Mouse (Mus musculus) heart, postnatal 10 days (tissue): ENCODE data around the gene Sox11. TPM values are rescaled to one million over a fixed set of nuclear protein-coding genes. Genes with fewer than 3 reads are reported as not detected.

Experiments used
- DNase-seq, 2 experiments: peaks; one replicate each; pipeline ENCODE4 v3.0.0; 2021
- intact Hi-C: fragments of 180-260 bp; cut with DNase I; formaldehyde crosslinking; loops from one replicate; pipeline ENCODE4 v1.15.1; 2025
- total RNA-seq, 2 experiments: library from RNA; stranded (reverse); gene quantifications; 2 replicates each; pipeline ENCODE4 v1.2.3; 2021

Sox11 gene
- 1 to 10 TPM; 2.3 TPM for total RNA-seq

GRCm38 (mm10) chr12:27341871-27342690 is at the start of gene Sox11:
Sox11 (minus strand) TSS chr12:27342574.
- intact Hi-C loops: loop anchor here (2.0 to 10.0 kb wide), 5 partner anchors 160 to 1089 kb away; no protein-coding TSS in a partner anchor
- DNase-seq: peak; percentile 54

DNA sequence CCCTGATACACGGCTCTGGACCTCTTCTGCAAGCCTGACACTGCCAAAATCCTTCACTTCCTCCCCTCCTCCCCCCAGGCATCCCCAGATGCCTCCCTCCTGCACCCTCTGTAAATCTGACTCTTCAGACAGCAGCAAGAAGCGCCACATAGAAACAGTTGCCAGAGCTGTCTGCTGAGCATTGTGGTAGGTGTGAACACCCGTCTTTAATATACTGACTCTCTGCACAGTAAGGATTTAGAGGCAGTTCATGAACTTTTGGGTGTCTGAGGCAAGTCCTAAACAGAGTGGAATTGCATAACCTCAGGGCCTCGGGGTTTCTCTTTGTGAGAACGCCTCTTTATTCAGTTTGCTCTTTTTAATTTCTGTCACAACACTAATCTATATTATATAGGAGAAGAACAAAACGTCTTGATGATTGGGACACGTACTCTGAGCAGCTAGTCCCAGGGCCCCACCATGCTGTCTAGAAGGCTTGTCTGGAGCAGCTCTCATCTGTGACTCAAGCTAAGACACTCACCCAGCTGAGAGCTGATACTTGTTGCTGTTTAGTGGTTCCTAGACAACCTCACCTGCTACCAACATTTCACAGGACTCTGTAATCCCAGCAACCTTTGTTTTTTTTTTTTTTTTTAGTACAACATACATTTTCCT is 49.4 kb upstream of the Sox11 start:
- intact Hi-C loops: no loop called here
- no peak for DNase-seq

DNA sequence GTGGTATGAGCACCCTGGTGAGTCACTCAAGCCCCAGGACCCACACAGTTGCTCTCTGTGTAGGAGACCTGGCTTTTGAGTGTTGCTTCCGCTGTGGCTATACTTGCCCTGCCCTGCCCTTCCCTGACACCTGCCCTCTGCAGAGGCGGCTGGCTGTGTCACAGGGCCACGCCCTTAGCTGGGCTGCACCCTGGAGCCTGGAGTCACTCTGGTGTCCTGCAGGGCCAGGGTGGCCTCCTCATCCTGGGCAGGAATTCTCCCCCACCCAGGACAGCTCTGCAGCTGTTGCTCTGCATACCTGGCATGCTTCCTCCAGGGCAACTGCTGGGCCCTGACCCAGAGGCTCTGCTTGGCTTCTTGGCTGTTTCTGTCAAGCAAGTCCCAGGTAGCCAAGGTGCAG is 48.1 kb upstream of the Sox11 start:
- intact Hi-C loops: no loop called here
- DNase-seq: peak in 1 of 2 experiments; percentile 5

- intact Hi-C loops: no loop called here
- no peak for DNase-seq
Observed at GRCm38 (mm10) chr12:27389429-27389828, 47.1 kb upstream of the Sox11 start.

- DNase-seq: peak; percentile 10 to 19
- intact Hi-C loops: no loop called here
Observed at GRCm38 (mm10) chr12:27372505-27372904, 30.1 kb upstream of the Sox11 start.

DNA sequence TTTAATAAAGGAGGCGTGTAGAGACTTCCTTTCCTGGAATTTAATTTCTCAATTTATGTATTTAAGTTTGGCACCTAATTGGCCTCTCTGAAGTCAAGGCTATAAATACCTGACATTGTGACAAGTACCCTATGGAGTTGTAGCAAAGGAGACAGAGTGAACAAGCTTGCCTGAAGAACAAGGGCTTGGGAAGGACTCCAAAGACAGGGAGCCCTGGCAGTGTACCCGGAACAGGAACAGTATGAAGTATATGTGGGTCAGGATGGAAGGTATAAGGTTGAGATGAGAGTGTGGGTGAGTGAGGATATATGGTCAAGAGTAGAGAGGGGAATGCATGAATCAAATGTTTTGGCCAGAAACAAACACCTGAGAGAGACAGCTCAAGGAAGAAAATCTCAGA is 28.4 kb upstream of the Sox11 start:
- intact Hi-C loops: no loop called here
- DNase-seq: peak; percentile 27 to 54

- DNase-seq: no peak
- intact Hi-C loops: no loop called here
Observed at GRCm38 (mm10) chr12:27367476-27367875, 25.1 kb upstream of the Sox11 start.

DNA sequence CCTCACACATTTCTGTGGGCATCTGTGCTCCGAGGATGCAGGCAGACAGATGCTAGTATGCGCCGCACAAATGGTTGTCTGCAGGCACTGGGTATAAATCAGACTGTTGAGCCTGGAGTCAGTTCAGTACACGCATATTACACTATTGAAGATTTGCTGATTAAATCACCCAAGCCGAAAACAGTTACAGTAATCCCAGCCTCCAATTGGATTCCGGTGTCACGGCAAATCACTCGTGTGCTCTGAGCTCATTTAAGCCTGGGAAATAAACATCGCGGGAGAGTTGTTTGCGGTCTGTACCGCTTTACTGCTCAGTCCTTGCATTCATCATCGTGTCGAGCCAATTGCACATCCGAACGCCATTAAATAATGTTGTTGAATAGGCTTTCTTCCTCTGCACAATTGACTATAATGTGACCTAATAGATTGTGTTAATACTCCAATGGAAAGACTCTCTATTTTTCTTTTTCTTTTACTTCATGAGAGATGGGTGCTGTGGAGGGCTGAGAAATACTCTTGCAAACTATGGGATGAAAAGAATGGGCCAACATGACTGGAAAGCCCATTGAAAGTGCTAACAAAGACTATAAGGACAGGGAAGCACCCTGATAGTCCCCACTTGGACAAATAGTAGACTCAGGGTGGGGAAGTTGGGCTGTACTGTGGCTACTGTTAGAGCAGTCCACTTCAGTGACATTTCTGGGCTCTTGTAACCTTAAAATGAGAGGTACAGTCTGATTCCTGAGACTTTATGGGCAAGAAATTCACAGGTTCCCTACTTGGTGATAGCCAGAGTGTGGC is 21.7 kb upstream of the Sox11 start:
- intact Hi-C loops: no loop called here
- no peak for DNase-seq

GRCm38 (mm10) chr12:27357076-27357637 is 14.8 kb upstream of the Sox11 start:
- intact Hi-C loops: no loop called here
- peak; percentile 55 to 56 for DNase-seq

DNA sequence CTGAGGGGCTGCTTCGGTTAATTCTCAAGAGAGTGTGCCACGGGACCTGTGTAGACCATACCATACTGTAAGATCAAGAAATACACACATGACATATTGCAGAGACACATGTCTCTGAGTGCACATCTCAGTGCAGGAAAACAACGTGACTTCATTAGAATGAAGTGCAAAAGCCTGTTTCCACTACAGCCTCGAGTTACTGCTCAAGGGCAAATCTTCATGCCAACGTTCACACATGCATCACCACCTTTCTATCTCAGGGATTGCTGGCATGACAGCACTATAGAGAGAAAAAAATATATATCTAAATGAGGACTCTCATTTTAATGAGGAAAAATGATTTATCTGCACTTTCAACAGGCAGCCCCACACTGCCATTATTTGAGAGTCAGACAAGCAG is 14.2 kb upstream of the Sox11 start:
- intact Hi-C loops: no loop called here
- no peak for DNase-seq

DNA sequence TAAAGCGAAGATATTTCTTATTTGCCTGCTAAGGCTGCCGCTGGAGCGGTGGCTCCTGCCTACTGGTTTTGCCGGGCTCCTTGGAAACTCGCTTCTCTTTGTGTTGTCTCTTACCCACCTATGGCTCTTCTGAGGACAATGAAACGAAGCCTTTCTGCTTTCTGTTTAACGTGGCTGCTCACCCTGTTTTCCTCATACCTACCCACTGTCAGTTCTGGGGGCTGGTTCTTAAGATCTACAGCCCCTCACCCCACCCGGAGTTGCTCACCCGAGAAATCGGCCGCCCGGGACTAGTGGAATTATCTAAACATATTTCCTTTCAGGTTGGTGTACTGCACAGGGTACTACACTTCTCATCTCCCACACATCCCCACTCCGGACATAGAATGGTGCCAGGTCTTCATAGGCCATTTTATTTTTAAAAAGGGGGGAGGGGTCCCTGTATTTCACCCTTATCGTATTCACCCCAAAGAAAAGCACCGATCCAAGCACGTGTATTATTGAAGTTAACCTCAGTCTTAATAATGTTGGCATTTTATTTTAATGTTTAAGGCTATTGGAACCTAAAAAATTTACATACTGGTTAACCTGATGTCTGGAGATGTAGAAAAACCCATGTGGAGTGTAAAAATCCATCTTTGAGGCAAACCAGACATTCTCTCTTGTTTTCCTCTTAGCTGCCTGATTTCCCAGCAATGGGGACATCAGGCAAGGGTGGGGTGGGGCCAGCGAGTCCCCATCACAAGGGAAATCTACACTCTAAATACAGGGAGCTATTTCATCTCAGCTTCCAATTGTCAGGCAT is 1.4 kb upstream of the Sox11 start:
- no peak for DNase-seq
- intact Hi-C loops: loop anchor here (2.0 to 10.0 kb wide), 5 partner anchors 158 to 1087 kb away; no protein-coding TSS in a partner anchor

DNA sequence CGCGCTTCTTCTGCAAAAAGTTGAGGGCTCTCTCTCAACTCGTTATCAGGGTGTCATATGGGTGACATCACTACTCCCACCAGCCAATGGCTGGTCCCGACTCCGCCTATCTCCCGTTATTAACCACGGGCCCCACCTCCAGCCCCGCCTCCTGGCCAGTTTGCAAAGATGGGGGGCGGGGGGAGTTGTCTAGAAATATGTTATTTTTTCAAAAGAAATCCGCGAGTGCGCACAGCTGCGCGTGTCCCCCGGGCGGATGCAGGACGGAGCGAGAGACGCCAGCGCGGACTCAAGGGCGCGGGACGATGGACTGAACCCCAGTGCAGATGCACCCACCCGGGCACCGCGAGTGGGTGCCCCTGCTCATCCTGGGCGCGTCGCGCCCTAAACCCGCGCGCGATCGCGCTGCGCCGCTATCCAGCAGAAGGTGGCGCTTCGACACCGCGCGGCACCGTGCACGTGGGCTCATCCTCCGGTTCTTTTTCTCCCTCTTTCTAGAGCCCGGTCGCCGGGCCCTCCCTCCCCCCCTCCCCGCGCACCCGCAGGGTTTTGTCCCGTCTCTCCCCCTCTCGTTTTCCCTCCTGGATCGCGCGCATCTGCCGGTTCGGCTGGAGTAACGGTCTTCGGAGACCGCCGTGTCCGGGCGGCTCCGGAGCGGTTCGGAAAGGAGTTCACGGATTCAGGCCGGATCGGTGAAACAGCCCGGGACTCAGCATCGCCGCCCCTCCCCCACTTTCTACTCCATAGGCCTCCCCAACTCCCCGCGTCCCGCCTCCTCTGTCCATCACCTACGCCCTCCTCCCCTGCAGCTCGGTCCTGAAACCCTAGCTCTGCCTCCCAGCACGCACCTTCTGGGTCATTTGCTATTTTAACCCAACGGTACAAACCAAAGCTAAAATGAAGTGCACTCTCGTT is 574 bp upstream of the Sox11 start:
- intact Hi-C loops: loop anchor here (2.0 to 10.0 kb wide), 5 partner anchors 159 to 1088 kb away; no protein-coding TSS in a partner anchor
- DNase-seq: peak; percentile 85 to 86

- intact Hi-C loops: loop anchor here (5.0 to 10.0 kb wide), 3 partner anchors 161 to 806 kb away; no protein-coding TSS in a partner anchor
- peak; percentile 30 to 36 for DNase-seq
Observed at GRCm38 (mm10) chr12:27341130-27341870, 1.1 kb downstream of the Sox11 start.

- no peak for DNase-seq
- intact Hi-C loops: loop anchor here (5.0 to 10.0 kb wide), 3 partner anchors 162 to 806 kb away; no protein-coding TSS in a partner anchor
Observed at GRCm38 (mm10) chr12:27340451-27341035, 1.8 kb downstream of the Sox11 start.

DNA sequence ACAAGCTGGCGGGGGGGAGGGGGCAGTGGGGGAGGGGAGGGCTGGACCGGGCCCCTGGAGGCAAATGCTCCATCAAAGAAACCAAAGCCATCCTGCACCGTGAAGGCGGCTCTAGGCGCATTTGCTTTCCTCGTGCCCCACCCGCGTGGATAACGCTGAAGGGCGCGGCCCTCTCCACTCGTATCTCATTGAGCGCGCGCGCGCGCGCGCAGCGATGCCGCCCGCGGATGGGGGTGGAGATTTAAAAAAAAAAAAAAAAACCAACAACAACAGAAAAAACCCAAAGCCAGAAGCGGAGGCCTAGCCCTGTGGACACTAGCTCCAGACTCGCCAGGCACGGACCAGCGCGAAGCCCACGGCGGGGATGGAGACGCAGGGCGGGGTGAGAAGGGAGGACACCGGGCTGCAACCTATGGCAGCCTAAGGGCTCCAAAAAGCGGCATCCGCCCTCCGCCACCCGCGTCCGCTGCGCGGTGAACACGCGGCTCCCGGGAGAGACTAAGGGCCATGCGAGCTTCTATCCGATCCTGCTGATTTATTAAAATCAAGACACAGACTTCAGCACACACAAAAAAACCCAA is 3.1 kb downstream of the Sox11 start:
- intact Hi-C loops: no loop called here
- peak; percentile 48 to 55 for DNase-seq

DNA sequence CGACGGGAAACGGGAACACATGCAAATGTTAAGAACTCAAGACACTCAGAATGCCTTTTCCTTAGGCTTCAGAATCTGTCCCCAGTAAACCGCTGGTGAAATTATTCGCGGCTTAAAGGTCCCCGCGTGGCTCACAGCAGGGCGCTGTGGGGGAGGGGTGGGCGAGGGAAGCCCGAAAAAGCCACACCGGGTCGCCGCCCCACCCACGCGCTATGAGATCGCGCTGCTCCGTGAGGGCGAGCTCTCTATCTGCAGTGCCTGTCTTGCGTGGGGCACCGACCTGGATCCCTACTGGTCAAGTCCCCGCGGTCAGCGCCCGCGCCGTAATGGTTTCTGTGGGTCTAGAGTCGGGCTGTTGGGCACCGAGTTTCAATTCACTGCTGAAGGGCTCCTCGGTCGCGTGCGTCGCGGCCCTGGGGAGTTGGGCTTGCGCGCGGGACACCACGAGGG is 3.6 kb downstream of the Sox11 start:
- DNase-seq: peak in 1 of 2 experiments; percentile 45
- intact Hi-C loops: no loop called here

- DNase-seq: no peak
- intact Hi-C loops: no loop called here
Observed at GRCm38 (mm10) chr12:27338116-27338515, 4.3 kb downstream of the Sox11 start.
